ENCODE assay signal across 8 mouse cellular contexts in genomic region chr8:84011705-84012498, GRCm38 (mm10). TPM values are rescaled to one million over a fixed set of nuclear protein-coding genes. Genes with fewer than 3 reads are reported as not detected.
DNase-seq lines count a peak whose midpoint lies in the region; ATAC-seq and TF ChIP-seq lines count a peak whose summit lies in the region.

TSS of gene 2210011C24Rik (minus strand) at chr8:84012171.

- TF ChIP-seq POLR2A in lung, adult 2 months (IDR thresholded peaks at IDR 0.05; ENCODE audit: borderline replicate concordance, extremely low read depth, low read depth, low read length): peak; percentile 34; the same call in 1 of the 2 replicates

- no peaks in the 10 kb centered on the region for H3K9me3 ChIP-seq in heart, embryonic 10.5 days
- H3K9me3 ChIP-seq in forebrain, embryonic 10.5 days: no peaks in the 10 kb centered on the region

- no peaks in the 10 kb centered on the region for H3K36me3 ChIP-seq in heart, embryonic 10.5 days
- no peaks in the 10 kb centered on the region for H3K36me3 ChIP-seq in forebrain, embryonic 10.5 days (replicated peaks)

- no peak for DNase-seq in heart, embryonic 10.5 days (ENCODE audit: low spot score)
- no peak for DNase-seq in heart, adult 9 months (ENCODE audit: low spot score in 2 of 2)
- peak; percentile 54 for DNase-seq in forebrain, embryonic 10.5 days (ENCODE audit: extremely low spot score, low spot score)
- DNase-seq in kidney, adult 11 months: peak; percentile 81
- peak; percentile 70 for DNase-seq in lung, adult 2 months
- no peak for DNase-seq in Muller cell, postnatal 12 days (ENCODE audit: inconsistent ontology term)
- no peak for DNase-seq in urinary bladder, adult 18-20 months (ENCODE audit: low spot score in 2 of 2)

- peak within 1 kb of the TSS; percentile 70 for H3K27ac ChIP-seq in heart, embryonic 10.5 days
- H3K27ac ChIP-seq in forebrain, embryonic 10.5 days: peak within 1 kb of the TSS; percentile 62

- no peak for TF ChIP-seq CTCF in lung, adult 2 months (IDR thresholded peaks at IDR 0.05; ENCODE audit: insufficient read depth, low read length)

- WGBS in heart, embryonic 10.5 days: 1% methylated on average over 45 of the region's 45 CpGs
- WGBS in forebrain, embryonic 10.5 days: under 1% methylated on average over 45 of the region's 45 CpGs
- 2% methylated on average over 45 of the region's 45 CpGs for WGBS in lung, adult 2 months

- H3K4me1 ChIP-seq in heart, embryonic 10.5 days: peaks cover 31% of the 10 kb centered on the region
- H3K4me1 ChIP-seq in forebrain, embryonic 10.5 days: peaks cover 36% of the 10 kb centered on the region
- H3K4me1 ChIP-seq in lung, adult 2 months (ENCODE audit: control insufficient read depth, insufficient read depth, low read length): peaks cover 5% of the 10 kb centered on the region

- H3K27me3 ChIP-seq in heart, embryonic 10.5 days (ENCODE audit: insufficient read depth, poor library complexity, severe bottlenecking): peaks cover 43% of the 10 kb centered on the region
- H3K27me3 ChIP-seq in forebrain, embryonic 10.5 days (ENCODE audit: poor library complexity, severe bottlenecking): peaks cover 55% of the 10 kb centered on the region

- 0 out of 2 replicates have a peak, but pooled peaks have one; percentile 7 for ATAC-seq in neutrophil, adult 5-6 weeks (ENCODE audit: extremely low read depth, insufficient number of reproducible peaks, low FRiP score, poor library complexity, severe bottlenecking)

- peak within 1 kb of the TSS; percentile 63 for H3K4me3 ChIP-seq in heart, embryonic 10.5 days
- peak within 1 kb of the TSS; percentile 58 for H3K4me3 ChIP-seq in forebrain, embryonic 10.5 days
- H3K4me3 ChIP-seq in lung, adult 2 months (replicated peaks; ENCODE audit: extremely low read depth, low read depth, low read length): peak within 1 kb of the TSS; percentile 61

RNA-seq across cellular contexts. Expression of gene 2210011C24Rik, which starts in this region (rescaled TPM):
- 0.30 and 0.80 TPM in 2 replicates for polyA plus RNA-seq in heart, embryonic 10.5 days (2016; fragmentation: Nextera tagmentation; extraction: Ambion mirVana)
- 0.42 and 0.79 TPM in 2 replicates for polyA plus RNA-seq in forebrain, embryonic 10.5 days (2016; fragmentation: Nextera tagmentation; extraction: Ambion mirVana)
- 29.5 and 57.0 TPM in 2 replicates for polyA plus RNA-seq in lung, adult 2 months (2012; rRNA removed)
- not detected in 2 replicates for total RNA-seq in neutrophil, adult 5-6 weeks (2017)

Comparison
In these comparisons a context has a peak if more than half of its experiments do, and no peak if none do; other contexts are left out.
1. RNA of gene 2210011C24Rik (polyA plus RNA-seq): 29.5 to 57.0 TPM in lung, adult 2 months; 0.42 to 0.79 TPM in forebrain, embryonic 10.5 days and 0.30 to 0.80 TPM in heart, embryonic 10.5 days; every median in the first group is over 10 times any median in the second.
2. Peak in DNase-seq, H3K4me3 ChIP-seq and H3K27ac ChIP-seq in forebrain, embryonic 10.5 days; RNA of the gene not detected or under 1 TPM.
3. Peak in ATAC-seq in neutrophil, adult 5-6 weeks; RNA of the gene not detected or under 1 TPM.
4. DNase-seq: peak in kidney, adult 11 months (single experiment) and lung, adult 2 months (single experiment); none in heart, embryonic 10.5 days (single experiment), heart, adult 9 months (0 of 2), Muller cell, postnatal 12 days (single experiment) and urinary bladder, adult 18-20 months (0 of 2).
5. Peak in every context shown above with its lines, with median percentiles within 50 percentile points of each other: H3K4me3 ChIP-seq.